Mouse (Mus musculus) left cerebral cortex, adult 8-10 months (tissue): ENCODE data around the gene Gm16253. TPM values are rescaled to one million over a fixed set of nuclear protein-coding genes. Genes with fewer than 3 reads are reported as not detected.
A peak's percentile ranks its signal among the peaks of the same experiment; 100 is the strongest.

Experiments used
- DNase-seq, 2 experiments: peaks; one replicate each; pipeline ENCODE4 v3.0.0; 2022; ENCODE audit warnings: low spot score in 2 of 2
- total RNA-seq, 4 experiments: library from RNA; stranded (reverse); gene quantifications; 2 replicates each; pipeline ENCODE4 v1.2.4; 2022

Gene Gm16253
- total RNA-seq, result not detected

DNA sequence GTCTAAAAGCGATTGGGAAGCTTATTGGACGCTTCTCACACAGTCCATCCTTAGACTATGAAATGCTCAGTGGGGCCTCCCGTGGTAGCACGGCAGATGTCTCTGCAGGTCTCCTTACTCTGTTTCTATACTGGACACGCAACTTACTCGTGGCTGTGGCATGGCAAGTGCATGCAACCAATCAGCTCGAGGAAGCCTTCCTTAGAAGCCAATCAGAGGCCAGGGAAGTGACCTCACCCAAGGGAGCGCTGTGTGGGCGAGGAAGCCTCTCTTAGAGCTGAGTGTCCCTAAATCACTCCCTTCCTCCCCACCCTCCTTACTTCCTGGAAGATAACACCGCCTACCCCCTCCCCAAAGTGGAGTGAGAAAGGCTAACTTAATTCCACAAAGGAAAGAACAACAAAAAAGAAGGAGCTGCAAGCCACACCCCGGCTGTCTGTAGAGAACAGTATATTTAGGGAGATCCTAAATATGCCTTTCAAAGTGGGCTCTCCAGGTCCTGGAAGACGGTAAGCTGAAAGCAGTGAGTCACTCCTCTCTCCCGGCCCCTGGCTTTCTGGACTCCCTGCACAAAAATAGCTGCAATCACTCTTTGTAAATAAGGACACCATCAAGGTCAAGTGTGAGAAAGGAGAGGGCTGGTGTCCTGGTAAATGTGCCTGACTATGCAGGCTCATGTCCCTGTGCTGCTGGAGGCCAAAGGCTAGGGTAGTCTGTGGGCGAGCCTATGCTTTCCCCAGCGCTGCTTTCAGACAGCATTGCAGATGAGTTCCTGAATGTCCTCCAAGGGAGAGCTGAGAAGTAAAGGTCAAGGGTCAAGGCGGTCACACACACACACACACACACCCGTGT is at the start of gene Gm16253:
TSS of gene Gm16253 (plus strand) at position 295 of the 852 bp plus-strand sequence.
- peak; percentile 65 to 96 for DNase-seq

- DNase-seq, result no peak
These were observed 48.3 kb upstream of the Gm16253 start for GRCm38 (mm10) chr3:96528506-96528905.

GRCm38 (mm10) chr3:96532050-96532449 is 44.7 kb upstream of the Gm16253 start:
- no peak for DNase-seq

GRCm38 (mm10) chr3:96534300-96534699 is 42.5 kb upstream of the Gm16253 start:
- DNase-seq, result no peak

- DNase-seq, result no peak
These were observed 37.5 kb upstream of the Gm16253 start for GRCm38 (mm10) chr3:96539316-96539715.

- no peak for DNase-seq
These were observed 36.0 kb upstream of the Gm16253 start for GRCm38 (mm10) chr3:96540740-96541139.

DNA sequence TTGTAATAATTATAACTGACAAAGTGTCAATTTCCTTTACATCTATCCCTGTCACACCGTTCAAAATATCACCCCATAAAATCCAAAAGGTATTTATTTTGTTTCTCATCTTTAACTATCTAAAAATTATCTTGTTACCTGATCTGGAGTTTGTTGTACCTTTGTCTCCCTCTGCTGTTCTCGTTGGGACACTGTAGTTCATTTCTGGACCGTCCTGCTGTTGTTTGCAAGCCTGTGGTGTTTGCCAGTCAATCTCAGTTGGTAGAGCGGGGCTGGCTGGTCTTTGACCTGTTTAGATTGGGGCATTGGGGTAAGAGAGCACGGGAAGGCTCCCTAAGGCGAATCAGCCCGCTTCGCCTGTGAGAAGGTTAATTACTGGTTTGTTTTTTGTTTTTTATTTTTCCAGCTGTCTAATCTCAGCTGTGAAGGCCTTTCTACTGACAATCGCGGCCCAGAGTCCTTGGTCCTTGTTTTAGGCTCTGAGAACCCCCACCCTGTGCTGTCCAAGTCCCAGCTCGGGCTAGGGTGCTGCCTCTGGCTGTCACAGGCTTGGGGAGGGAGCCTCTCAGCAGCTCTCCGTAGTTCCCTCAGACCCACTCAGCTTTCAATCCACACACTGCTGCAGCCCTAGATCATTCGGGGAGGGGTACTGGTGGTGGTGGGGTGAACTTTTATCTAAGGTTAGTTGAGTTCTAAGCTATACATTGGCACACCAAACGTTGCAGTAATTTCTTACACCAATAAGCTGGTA is 35.3 kb upstream of the Gm16253 start:
- no peak for DNase-seq

DNA sequence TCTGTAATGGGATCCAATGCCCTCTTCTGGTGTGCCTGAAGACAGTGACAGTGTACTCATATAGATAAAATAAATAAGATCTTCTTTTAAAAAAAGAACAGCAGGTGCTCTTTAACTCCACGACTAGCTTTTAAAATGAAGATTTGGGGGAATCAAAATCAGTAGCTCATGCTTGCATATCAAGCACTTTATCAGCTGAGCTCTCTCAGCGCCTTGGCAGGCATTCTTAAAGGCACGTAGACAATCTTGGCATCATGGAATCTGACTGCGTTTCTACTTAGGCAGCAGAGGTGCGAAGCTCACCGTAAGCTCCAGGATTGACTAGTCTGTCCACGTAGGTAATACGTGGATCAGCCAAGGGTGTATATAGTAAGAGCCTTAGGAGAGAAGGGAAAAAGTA is 34.2 kb upstream of the Gm16253 start:
- DNase-seq, result no peak

DNA sequence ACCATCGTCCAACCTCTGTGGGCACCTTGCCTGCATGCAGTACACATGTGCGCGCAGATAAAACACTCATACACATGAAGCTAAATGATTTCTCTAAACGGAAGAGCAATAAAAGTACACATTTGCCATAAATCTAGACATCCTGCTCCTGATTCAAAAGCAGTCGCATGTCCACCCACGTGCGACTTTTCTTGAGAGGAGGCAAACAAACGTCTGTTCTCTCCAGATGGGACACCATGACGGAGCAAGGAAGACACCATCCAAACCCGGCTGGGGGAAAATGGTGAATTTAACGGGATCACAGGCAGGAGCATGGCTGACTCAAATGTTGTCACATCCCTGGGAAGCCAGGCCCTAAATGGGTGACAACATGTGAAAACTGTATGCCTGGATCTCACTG is 33.4 kb upstream of the Gm16253 start:
- DNase-seq, result peak in 1 of 2 experiments; percentile 75

GRCm38 (mm10) chr3:96545565-96545964 is 31.2 kb upstream of the Gm16253 start:
- DNase-seq, result no peak

DNA sequence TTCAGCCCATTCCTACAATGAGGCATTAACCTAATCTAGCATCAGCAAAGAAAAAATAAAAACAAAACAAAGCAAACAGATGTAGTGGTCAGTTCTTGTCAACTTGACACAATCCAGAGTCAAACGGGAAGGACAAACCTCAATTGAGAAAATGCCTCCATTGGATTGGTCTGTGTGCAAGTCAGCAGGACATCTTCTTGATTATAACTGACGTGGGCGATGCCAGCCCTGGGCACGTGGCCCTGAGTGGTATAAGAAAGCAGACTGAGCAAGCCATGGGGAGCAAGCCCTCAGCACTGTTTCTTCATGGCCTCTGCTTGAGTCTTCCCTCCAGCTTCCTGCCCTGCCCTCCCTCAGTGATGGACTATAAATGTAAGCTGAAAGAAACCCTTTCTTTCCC is 29.9 kb upstream of the Gm16253 start:
- no peak for DNase-seq

- DNase-seq, result peak; percentile 47 to 86
These were observed 29.3 kb upstream of the Gm16253 start for GRCm38 (mm10) chr3:96547389-96547960.

GRCm38 (mm10) chr3:96548824-96549223 is 28.0 kb upstream of the Gm16253 start:
- no peak for DNase-seq

DNA sequence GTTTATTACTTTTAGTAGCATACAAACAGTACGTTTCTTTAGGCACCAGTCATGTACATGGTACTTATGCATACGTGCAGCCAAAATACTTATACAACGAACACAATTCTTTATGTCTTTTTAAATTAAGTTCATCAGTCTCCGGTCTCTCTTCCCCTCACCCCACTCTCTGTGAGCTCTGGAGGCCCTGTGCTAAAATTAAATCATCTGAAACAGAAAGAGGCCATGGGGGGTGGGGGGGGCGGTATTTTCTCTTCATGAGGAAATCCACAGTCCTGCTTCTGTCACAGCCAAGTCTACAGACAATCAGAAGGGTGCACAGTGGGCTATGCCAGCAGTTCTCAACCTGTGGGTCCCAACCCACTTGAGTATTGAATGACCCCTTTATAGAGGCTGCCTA is 27.4 kb upstream of the Gm16253 start:
- no peak for DNase-seq

GRCm38 (mm10) chr3:96551203-96551602 is 25.6 kb upstream of the Gm16253 start:
- DNase-seq, result no peak

DNA sequence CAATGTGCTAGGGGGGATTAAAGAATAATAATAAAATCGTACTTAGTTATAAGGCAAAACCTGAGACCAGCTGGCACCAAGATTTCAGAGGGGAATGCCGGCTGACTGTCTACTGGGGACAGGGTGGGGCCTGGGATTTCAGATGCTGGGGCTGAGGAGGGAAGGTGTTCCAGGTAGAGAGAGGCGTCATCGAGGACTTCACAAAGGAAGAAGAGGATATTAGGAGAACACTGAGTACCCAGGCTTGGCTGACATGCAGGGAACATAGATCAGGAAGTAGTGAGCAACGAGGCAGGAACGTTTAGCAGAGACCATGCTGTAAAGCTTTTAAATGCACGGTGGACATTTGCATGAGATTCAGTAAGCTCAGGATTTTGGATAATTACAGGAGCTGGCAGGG is 24.9 kb upstream of the Gm16253 start:
- no peak for DNase-seq

DNA sequence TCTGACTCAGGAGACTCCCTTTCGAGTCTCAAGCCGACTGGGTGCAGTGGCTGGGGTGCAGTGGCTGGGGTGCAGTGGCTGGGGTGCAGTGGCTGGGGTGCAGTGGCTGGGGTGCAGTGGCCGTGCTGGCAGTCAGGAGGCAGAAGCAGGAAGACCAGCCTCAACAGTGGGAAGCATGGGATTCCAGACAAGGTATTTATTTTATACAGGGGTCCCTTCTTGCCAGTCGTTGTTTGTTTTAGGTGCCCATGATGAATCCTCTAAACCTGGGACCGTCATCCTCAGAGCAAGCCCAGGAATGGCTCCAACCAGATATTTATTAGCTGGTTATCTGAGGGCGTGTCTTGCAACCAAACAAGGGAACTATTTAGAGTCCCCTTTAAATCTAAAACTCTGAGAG is 23.2 kb upstream of the Gm16253 start:
- no peak for DNase-seq

DNA sequence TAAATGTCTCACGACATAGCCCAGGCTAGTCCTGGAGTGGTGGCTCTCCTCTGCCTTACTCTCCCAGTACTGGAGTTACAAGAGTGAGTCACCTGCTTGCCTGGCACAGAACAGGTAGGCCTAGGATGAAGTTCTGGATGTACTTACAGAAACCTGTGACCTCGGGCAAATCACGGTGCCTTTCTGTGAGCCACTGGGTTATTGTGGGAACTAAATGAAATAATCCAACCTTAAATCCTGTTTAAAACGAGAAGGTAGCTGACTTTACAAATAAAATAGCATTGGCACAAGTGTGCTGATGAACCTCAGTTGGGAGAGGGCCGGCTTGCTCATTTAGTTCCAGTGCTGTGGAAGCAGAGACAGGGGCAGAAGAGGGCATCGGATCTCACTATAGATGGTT is 22.5 kb upstream of the Gm16253 start:
- no peak for DNase-seq

DNA sequence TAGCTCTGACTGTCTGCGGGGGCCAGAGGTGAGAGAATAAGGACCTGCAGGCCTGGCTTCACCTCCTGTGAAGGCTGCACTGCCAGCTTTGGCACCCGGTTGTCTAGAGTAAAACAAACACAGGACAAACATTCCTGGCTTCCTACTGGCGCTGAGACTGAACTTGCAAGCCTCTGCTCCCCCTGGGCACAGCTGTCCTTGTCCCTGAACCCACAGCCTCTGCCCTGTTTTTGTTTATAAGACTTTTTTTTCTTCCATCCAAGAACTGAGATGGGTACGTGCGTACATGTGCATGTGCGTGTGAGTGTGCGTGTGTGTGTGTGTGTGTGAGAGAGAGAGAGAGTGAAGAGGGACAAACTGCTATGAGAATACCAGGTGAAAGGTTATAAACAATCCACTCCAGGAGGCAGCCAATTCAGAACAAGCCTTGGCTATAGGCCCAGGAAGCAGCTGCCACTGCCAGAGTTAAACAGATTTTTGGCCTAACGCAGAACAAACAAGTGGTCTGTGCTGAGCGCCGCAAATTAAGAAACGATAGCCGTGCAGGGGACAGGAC is 21.7 kb upstream of the Gm16253 start:
- DNase-seq, result peak in 1 of 2 experiments; percentile 45

GRCm38 (mm10) chr3:96555999-96556614 is 20.7 kb upstream of the Gm16253 start:
- no peak for DNase-seq
